Mouse (Mus musculus) ES-Bruce4 (cell line): Measurements from ENCODE around the gene Crtac1. TPM values are rescaled to one million over a fixed set of nuclear protein-coding genes. Genes with fewer than 3 reads are reported as not detected.

Experiments
- H3K27ac ChIP-seq: 2 replicates; pipeline ENCODE4 v1.5.1; 2012; ENCODE audit warnings: low read length, inconsistent platforms; ENCODE audit not compliant: insufficient read depth
- H3K27me3 ChIP-seq: 2 replicates; pipeline ENCODE4 v1.6.1; 2012; ENCODE audit warnings: mild to moderate bottlenecking, low read length, inconsistent platforms; ENCODE audit not compliant: control insufficient read depth, poor library complexity, insufficient read depth, severe bottlenecking
- H3K36me3 ChIP-seq: 2 replicates; pipeline ENCODE4 v1.6.1; 2012; ENCODE audit warnings: inconsistent platforms, mild to moderate bottlenecking, low read length, moderate library complexity; ENCODE audit not compliant: control insufficient read depth, poor library complexity, insufficient read depth, severe bottlenecking
- H3K4me1 ChIP-seq: one replicate; pipeline ENCODE4 v1.8.1; 2011; ENCODE audit warnings: low read length; ENCODE audit not compliant: control insufficient read depth, insufficient read depth
- H3K4me3 ChIP-seq: 2 replicates; pipeline ENCODE4 v1.5.1; 2011; ENCODE audit warnings: low read depth, mild to moderate bottlenecking, low read length
- H3K9ac ChIP-seq: 2 replicates; pipeline ENCODE4 v1.6.1; 2012; ENCODE audit warnings: low read depth, mild to moderate bottlenecking, inconsistent platforms; ENCODE audit not compliant: poor library complexity, severe bottlenecking
- H3K9me3 ChIP-seq: replicated peaks from 2 replicates; pipeline ENCODE4 v1.6.1; 2012; ENCODE audit warnings: mild to moderate bottlenecking, low read length, inconsistent platforms; ENCODE audit not compliant: control insufficient read depth, poor library complexity, insufficient read depth, severe bottlenecking
- CTCF ChIP-seq: IDR thresholded peaks from one replicate; pipeline ENCODE4 v1.8.1; 2011; ENCODE audit warnings: low read depth, low read length
- EP300 ChIP-seq: IDR thresholded peaks from 2 replicates; pipeline ENCODE4 v1.6.1; 2011; ENCODE audit warnings: low read depth, low read length; ENCODE audit not compliant: insufficient read depth
- POLR2A ChIP-seq: IDR thresholded peaks from one replicate; pipeline ENCODE4 v1.8.1; 2011; ENCODE audit warnings: low read length; ENCODE audit not compliant: insufficient read depth
- polyA plus RNA-seq: library from polyadenylated mRNA; stranded (reverse); fragments of >200 nt; gene quantifications from 2 replicates; pipeline ENCODE4 v1.2.4, GENCODE M21; 2011; ENCODE audit warnings: low read depth; ENCODE audit not compliant: missing spikeins, insufficient read depth, insufficient read length

The Crtac1 gene
- polyA plus RNA-seq, 1 experiment: 12.7 TPM

DNA sequence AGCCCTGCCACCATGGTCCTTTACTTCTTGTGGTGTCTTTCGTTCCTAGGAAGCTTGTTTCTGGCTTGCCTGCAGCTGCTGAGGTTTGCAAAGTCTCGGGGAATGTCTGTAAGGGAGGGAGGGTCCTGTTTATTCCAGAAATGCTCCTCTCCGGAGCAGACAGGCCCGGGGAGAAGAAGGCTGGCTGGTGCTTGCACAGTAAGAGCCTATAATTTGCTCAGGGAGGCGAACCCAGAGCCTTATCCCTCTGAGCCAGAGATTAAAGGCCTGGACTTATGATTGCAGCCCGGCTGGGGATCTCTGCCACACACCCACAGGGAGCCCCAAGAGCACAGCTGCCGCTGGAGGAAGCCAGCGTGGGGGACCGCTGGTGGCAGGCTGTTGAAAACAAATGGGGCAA lies 29.8 kb upstream of the Crtac1 start:
- Histone ChIP-seq H3K27ac (no peak overlapping the region), H3K9me3 (no peaks in the 10 kb centered on the region), H3K4me1 (no peaks in the 10 kb centered on the region), H3K27me3 (no peaks in the 10 kb centered on the region), H3K36me3 (no peaks in the 10 kb centered on the region), H3K4me3 (no peak overlapping the region), H3K9ac (no peak overlapping the region)
- TF ChIP-seq POLR2A (no peak), CTCF (no peak), EP300 (no peak)

DNA sequence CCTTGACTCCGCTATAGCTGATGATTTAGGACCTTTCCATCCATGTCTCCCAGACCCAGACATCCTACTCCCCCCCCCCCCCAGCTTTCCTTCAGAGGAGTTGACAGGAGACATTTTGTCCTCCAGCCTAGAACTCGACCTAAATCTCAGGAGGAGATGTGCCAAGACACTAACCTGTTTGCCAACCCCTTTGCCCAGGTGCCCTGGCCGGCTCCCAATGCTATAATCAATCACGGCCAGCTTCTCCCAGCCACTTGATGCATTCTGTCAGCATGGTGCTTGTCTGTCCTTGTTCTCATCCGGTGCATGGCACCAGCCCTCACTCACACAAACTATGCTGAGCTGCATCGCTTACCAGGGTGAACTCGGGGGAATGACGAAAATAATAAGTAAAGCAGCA lies 27.9 kb upstream of the Crtac1 start:
- H3K9me3 ChIP-seq: no peaks in the 10 kb centered on the region
- H3K4me1 ChIP-seq: peaks cover 1% of the 10 kb centered on the region
- H3K4me3 ChIP-seq: no peak overlapping the region
- H3K9ac ChIP-seq: no peak overlapping the region
- TF ChIP-seq EP300 (no peak), POLR2A (no peak), CTCF (no peak)
- H3K27ac ChIP-seq: no peak overlapping the region
- H3K36me3 ChIP-seq: no peaks in the 10 kb centered on the region
- no peaks in the 10 kb centered on the region for H3K27me3 ChIP-seq

DNA sequence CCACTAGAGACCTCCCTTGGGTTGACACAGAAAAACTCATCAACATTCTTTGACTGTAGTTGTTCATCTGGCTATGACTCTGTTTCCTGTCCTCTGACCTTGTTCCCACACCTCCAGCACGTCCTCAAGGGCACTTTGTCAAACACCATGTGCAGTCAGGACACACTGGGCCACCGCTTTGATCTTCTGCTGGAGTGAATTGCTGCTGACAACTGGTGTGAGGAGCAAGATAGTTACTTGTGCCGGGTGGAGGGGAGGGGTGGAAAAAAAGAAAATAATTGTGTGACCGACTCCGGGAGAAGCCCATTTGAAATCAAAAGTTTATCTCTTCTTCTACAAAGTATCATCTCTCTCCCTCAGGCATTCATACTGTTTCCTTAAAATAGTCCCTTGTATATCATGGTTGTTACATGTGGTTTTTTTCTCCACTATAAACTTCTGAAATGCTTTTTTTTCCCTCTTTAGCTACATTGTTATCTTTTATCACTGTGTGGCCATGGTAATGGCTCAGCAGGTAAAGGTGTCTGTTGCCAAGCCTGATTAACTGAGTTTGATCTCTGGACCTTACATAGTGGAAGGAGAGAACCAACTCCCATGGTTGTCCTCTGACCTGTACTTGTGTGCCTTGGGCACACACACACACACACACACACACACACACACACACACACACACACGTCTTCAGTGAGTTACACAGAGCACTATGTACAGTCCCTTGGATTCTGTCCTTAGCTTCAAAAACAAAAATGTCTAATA lies 23.1 kb upstream of the Crtac1 start:
- TF ChIP-seq EP300 (no peak), CTCF (no peak), POLR2A (no peak)
- no peaks in the 10 kb centered on the region for H3K27me3 ChIP-seq
- peaks cover 1% of the 10 kb centered on the region for H3K4me1 ChIP-seq
- no peaks in the 10 kb centered on the region for H3K36me3 ChIP-seq
- H3K9ac ChIP-seq: no peak overlapping the region
- no peak overlapping the region for H3K27ac ChIP-seq
- no peak overlapping the region for H3K4me3 ChIP-seq
- H3K9me3 ChIP-seq: no peaks in the 10 kb centered on the region

DNA sequence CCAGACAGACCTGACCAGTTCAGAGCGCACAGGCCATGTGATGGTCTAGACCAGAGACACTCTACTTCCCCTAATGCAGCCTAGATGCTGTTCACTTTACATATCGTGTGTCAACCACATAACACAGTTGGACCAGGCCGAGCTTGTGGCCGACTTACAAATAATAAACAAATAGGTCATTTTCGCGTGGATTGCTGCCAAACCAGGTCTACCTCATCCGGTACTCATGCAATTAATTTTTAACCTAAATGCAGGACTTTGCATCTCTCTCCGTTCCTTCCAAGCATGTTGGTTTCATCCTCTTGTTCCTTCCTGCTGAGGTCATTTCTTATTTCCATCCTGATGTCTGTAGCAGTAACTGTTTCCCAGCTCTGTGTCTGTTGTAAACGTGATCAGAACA lies 22.4 kb upstream of the Crtac1 start:
- no peaks in the 10 kb centered on the region for H3K36me3 ChIP-seq
- H3K9me3 ChIP-seq: no peaks in the 10 kb centered on the region
- H3K27me3 ChIP-seq: no peaks in the 10 kb centered on the region
- TF ChIP-seq CTCF: no peak
- TF ChIP-seq EP300: no peak
- H3K9ac ChIP-seq: no peak overlapping the region
- H3K4me1 ChIP-seq: peaks cover 1% of the 10 kb centered on the region
- no peak overlapping the region for H3K27ac ChIP-seq
- no peak overlapping the region for H3K4me3 ChIP-seq

DNA sequence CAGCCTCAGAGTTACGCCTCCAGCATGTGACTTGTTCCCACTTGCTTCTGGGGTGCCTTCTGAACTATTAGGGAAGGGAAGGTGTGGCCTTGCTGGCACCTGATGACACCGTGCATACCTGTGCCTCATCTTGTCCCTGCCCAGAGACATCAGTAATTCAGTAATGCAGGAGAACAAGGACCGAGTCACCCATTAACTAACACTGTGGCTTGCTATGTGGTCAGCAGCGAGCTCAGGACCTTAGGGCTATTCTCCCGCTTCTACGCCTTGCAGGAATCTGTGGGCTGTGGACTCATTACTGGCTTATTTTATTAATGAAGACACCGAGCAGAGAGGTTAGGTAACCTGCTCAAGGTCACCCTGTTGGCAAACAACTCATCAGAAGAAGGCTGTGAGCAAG lies 21.0 kb upstream of the Crtac1 start:
- Histone ChIP-seq H3K27me3 (no peaks in the 10 kb centered on the region), H3K36me3 (no peaks in the 10 kb centered on the region), H3K4me3 (no peak overlapping the region), H3K4me1 (peaks cover 1% of the 10 kb centered on the region), H3K9ac (no peak overlapping the region), H3K9me3 (no peaks in the 10 kb centered on the region), H3K27ac (no peak overlapping the region)
- TF ChIP-seq POLR2A (no peak), EP300 (no peak), CTCF (no peak)

DNA sequence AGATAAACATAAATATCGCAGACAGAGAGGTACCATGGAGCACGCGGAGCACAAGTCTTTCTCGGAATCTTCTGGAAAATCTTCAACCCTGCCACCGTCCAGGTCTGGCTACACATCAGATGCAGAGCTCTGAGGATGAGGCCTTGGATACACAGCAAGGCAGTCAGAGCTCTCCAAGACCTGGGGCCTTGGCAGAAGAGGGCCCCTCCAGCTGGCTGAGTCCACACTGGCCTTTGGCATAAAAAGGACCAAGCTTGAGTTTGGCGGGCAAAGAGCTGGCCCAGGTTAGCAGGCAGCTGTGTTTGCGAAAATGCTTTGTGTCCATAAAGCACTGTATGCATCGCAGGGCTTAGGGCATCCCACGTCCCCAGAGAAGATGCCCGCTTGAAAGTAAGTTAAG lies 17.0 kb upstream of the Crtac1 start:
- no peaks in the 10 kb centered on the region for H3K36me3 ChIP-seq

More for the DNA sequence above, 17.0 kb upstream of the Crtac1 start:
- Histone ChIP-seq H3K9me3 (no peaks in the 10 kb centered on the region), H3K4me3 (no peak overlapping the region), H3K4me1 (no peaks in the 10 kb centered on the region), H3K9ac (no peak overlapping the region), H3K27me3 (no peaks in the 10 kb centered on the region), H3K27ac (no peak overlapping the region)
- TF ChIP-seq POLR2A (no peak), CTCF (no peak), EP300 (no peak)
